Mouse (Mus musculus): ENCODE data around the gene Rsu1.

Gene Rsu1

GRCm38 (mm10) chr2:13271165-13271957 is at the start of gene Rsu1:
TSS of gene Rsu1 (minus strand) at chr2:13271415.
- DNase-seq (ENCODE audit: low read depth): peak; percentile 100

- no peak for DNase-seq (ENCODE audit: low read depth)
Measured at GRCm38 (mm10) chr2:13303376-13303775, 32.2 kb upstream of the Rsu1 start.

- peak; percentile 32 for DNase-seq (ENCODE audit: low read depth)
Measured at GRCm38 (mm10) chr2:13299031-13299430, 27.8 kb upstream of the Rsu1 start.

- DNase-seq (ENCODE audit: low read depth): no peak
Measured at GRCm38 (mm10) chr2:13297733-13298132, 26.5 kb upstream of the Rsu1 start.

GRCm38 (mm10) chr2:13290661-13291060 is 19.4 kb upstream of the Rsu1 start:
- DNase-seq (ENCODE audit: low read depth): no peak

GRCm38 (mm10) chr2:13290070-13290469 is 18.9 kb upstream of the Rsu1 start:
- no peak for DNase-seq (ENCODE audit: low read depth)

- DNase-seq (ENCODE audit: low read depth): no peak
Measured at GRCm38 (mm10) chr2:13278114-13278862, 7.1 kb upstream of the Rsu1 start.

GRCm38 (mm10) chr2:13275874-13276273 is 4.7 kb upstream of the Rsu1 start:
- DNase-seq (ENCODE audit: low read depth): no peak

- DNase-seq (ENCODE audit: low read depth): no peak
Measured at GRCm38 (mm10) chr2:13270736-13271135, 479 bp downstream of the Rsu1 start.

GRCm38 (mm10) chr2:13268681-13269293 is 2.4 kb downstream of the Rsu1 start:
- DNase-seq (ENCODE audit: low read depth): no peak

- DNase-seq (ENCODE audit: low read depth): no peak
Measured at GRCm38 (mm10) chr2:13264875-13265274, 6.3 kb downstream of the Rsu1 start.

- no peak for DNase-seq (ENCODE audit: low read depth)
Measured at GRCm38 (mm10) chr2:13263150-13263549, 8.1 kb downstream of the Rsu1 start.

- DNase-seq (ENCODE audit: low read depth): no peak
Measured at GRCm38 (mm10) chr2:13258606-13259005, 12.6 kb downstream of the Rsu1 start.

GRCm38 (mm10) chr2:13240711-13241110 is 30.5 kb downstream of the Rsu1 start:
- DNase-seq (ENCODE audit: low read depth): no peak

- peak; percentile 43 for DNase-seq (ENCODE audit: low read depth)
Measured at GRCm38 (mm10) chr2:13237140-13237901, 33.9 kb downstream of the Rsu1 start.

- peak; percentile 75 for DNase-seq (ENCODE audit: low read depth)
Measured at GRCm38 (mm10) chr2:13235696-13236095, 35.5 kb downstream of the Rsu1 start.

- DNase-seq (ENCODE audit: low read depth): no peak
Measured at GRCm38 (mm10) chr2:13234796-13235195, 36.4 kb downstream of the Rsu1 start.

- DNase-seq (ENCODE audit: low read depth): no peak
Measured at GRCm38 (mm10) chr2:13233902-13234301, 37.3 kb downstream of the Rsu1 start.

- no peak for DNase-seq (ENCODE audit: low read depth)
Measured at GRCm38 (mm10) chr2:13233254-13233835, 37.9 kb downstream of the Rsu1 start.

GRCm38 (mm10) chr2:13232305-13232704 is 38.9 kb downstream of the Rsu1 start:
- DNase-seq (ENCODE audit: low read depth): no peak

- peak; percentile 67 for DNase-seq (ENCODE audit: low read depth)
Measured at GRCm38 (mm10) chr2:13229686-13230085, 41.5 kb downstream of the Rsu1 start.

- DNase-seq (ENCODE audit: low read depth): no peak
Measured at GRCm38 (mm10) chr2:13226031-13226430, 45.2 kb downstream of the Rsu1 start.

All from fibroblast of lung, adult 2 months (primary cell).